Mouse (Mus musculus): ENCODE measurements around the gene Rad51d.

DNA sequence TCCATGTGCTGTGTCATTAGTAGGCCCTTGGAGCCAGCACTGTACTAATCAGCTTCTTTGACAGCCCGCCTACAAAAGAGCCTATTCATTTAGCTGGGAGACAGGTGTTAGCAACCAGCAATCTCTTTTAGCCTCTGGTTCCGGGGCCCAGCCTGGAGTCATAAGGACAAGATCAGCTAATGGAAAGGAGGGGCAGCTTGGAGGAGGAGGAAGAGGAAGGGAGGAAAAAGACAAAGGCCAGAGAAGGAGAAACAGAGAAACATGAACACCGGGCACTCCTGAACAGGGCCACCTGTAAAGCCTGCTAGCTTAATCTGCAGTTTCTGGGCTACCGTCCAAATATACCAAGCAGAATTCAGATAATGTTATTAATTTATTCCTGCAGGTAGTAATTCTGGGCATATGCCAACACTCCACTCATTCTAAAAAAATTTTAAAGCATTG lies 26.9 kb downstream of the Rad51d start:
- TF ChIP-seq USF1 (IDR thresholded peaks at IDR 0.05; ENCODE audit: low read depth, low read length) (no peak), POLR2A (IDR thresholded peaks at IDR 0.05; ENCODE audit: low read depth, low read length) (no peak), CTCF (conservative IDR thresholded peaks at IDR 0.05 in 1 of 2, IDR thresholded peaks at IDR 0.05 in 1 of 2; ENCODE audit: low read depth in 2 of 2, low read length in 2 of 2) (no peak), POLR2AphosphoS2 (IDR thresholded peaks at IDR 0.05; ENCODE audit: low read depth, low read length) (no peak)

Measured in CH12.LX (cell line).